ENCODE assay signal across 11 mouse cellular contexts in the genomic region with DNA sequence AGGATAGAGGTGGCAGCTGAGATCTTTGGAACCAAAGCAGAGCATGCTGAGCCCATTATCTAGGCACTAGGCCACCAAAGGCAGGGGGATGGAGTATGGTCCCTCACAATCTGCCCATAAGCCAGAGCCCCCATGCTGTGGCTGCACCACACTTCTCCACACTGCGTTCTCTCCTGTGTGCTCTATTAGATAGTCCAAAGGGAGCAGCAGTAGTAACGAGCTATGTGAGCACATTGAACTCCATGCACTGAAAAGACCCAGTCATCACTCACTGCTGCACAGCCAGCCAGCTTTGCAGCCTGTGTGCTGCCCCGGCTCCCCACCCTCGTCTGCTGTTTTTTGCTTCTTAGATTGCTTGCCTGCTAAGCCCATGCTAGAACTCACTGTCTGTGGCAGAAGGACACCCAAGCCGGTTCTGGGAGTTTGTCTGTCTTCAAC.
A peak's percentile ranks its signal among the peaks of the same experiment; 100 is the strongest.
DNase-seq lines count a peak whose midpoint lies in the region; ATAC-seq and TF ChIP-seq lines count a peak whose summit lies in the region.
"Had no signal": no experiment of that assay in that cellular context is flagged by ENCODE, and none has a peak within 500 bp of the region (broad histone marks: within the 10 kb centered on the region; RNA-seq: fewer than 3 reads in every experiment).

No protein-coding gene starts in this region.

- H3K36me3 ChIP-seq in heart, embryonic 14.5 days (ENCODE audit: control insufficient read depth, insufficient read depth, low read length), result peaks cover 54% of the 10 kb centered on the region
- peaks cover 1% of the 10 kb centered on the region; the same call in 1 of the 2 replicates for H3K36me3 ChIP-seq in testis, adult 2 months (ENCODE audit: control insufficient read depth, insufficient read depth, low read length)
- H3K36me3 ChIP-seq in hindbrain, embryonic 13.5 days, result peaks cover 35% of the 10 kb centered on the region

- DNase-seq in heart, adult 8-10 months (ENCODE audit: low spot score), result no peak
- DNase-seq in testis, postnatal 10 days (ENCODE audit: low spot score), result no peak
- no peak for DNase-seq in right cerebral cortex, postnatal 4 days
- no peak for DNase-seq in thymus, postnatal 0 days (ENCODE audit: low spot score)
- DNase-seq: adrenal gland, adult 8-10 months had no signal

- 0 out of 2 replicates have a peak overlapping the region, but pooled peaks have one; percentile 34 for H3K9ac ChIP-seq in heart, embryonic 14.5 days (ENCODE audit: low read length)
- peak overlapping the region; percentile 25; the same call in 1 of the 2 replicates for H3K9ac ChIP-seq in hindbrain, embryonic 13.5 days
- H3K9ac ChIP-seq: intestine, embryonic 15.5 days had no signal

- 26% methylated on average over 5 of the region's 5 CpGs for WGBS in heart, embryonic 14.5 days
- 27% methylated on average over 5 of the region's 5 CpGs for WGBS in hindbrain, embryonic 13.5 days

- H3K4me3 ChIP-seq in heart, embryonic 14.5 days (ENCODE audit: control insufficient read depth in 1 of 2, insufficient read depth in 1 of 2, low read depth in 1 of 2, low read length in 2 of 2), result no peak overlapping the region
- H3K4me3 ChIP-seq in testis, adult 2 months (ENCODE audit: control insufficient read depth, low read depth, low read length), result no peak overlapping the region
- no peak overlapping the region for H3K4me3 ChIP-seq in hindbrain, embryonic 13.5 days
- H3K4me3 ChIP-seq: intestine, embryonic 15.5 days; megakaryocyte, embryonic 14.5 days had no signal

- no peak for ATAC-seq in heart, embryonic 14.5 days (ENCODE audit: insufficient number of reproducible peaks, insufficient read depth, low FRiP score, low read depth)
- no peak for ATAC-seq in hindbrain, embryonic 13.5 days (ENCODE audit: low FRiP score)
- ATAC-seq in CD4-positive, CD25-positive, alpha-beta regulatory T cell, adult 4 months, result no peak
- ATAC-seq: intestine, embryonic 15.5 days had no signal

- no peak for TF ChIP-seq POLR2A in testis, adult 2 months (IDR thresholded peaks at IDR 0.05; ENCODE audit: control insufficient read depth, low read depth, low read length)

- H3K9me3 ChIP-seq in heart, embryonic 14.5 days (ENCODE audit: control insufficient read depth, low read length), result no peaks in the 10 kb centered on the region
- no peaks in the 10 kb centered on the region for H3K9me3 ChIP-seq in hindbrain, embryonic 13.5 days
- H3K9me3 ChIP-seq: intestine, embryonic 15.5 days; megakaryocyte, embryonic 14.5 days had no signal

- no peak for TF ChIP-seq CTCF in testis, adult 2 months (IDR thresholded peaks at IDR 0.05; ENCODE audit: control insufficient read depth, insufficient read depth, insufficient replicate concordance, low read depth, low read length)

- H3K27ac ChIP-seq in heart, embryonic 14.5 days (replicated peaks in 1 of 2; ENCODE audit: control insufficient read depth in 1 of 2, insufficient read depth in 1 of 2, low read depth in 2 of 2, low read length in 2 of 2), result peak overlapping the region; percentile 85 to 93
- H3K27ac ChIP-seq in testis, adult 2 months (ENCODE audit: control insufficient read depth, insufficient read depth, low read depth, low read length), result peak overlapping the region; percentile 7; the same call in 1 of the 2 replicates
- peak overlapping the region; percentile 70 for H3K27ac ChIP-seq in hindbrain, embryonic 13.5 days

- H3K4me1 ChIP-seq in heart, embryonic 14.5 days (ENCODE audit: control insufficient read depth in 2 of 2, insufficient read depth in 2 of 2, low read length in 2 of 2), result peaks cover 30 to 48% of the 10 kb centered on the region in 2 experiments
- H3K4me1 ChIP-seq in testis, adult 2 months (ENCODE audit: control insufficient read depth, insufficient read depth, low read length), result no peaks in the 10 kb centered on the region
- peaks cover 34% of the 10 kb centered on the region for H3K4me1 ChIP-seq in hindbrain, embryonic 13.5 days (replicated peaks)

- H3K4me2 ChIP-seq in heart, embryonic 14.5 days (ENCODE audit: low read length), result no peak overlapping the region
- no peak overlapping the region for H3K4me2 ChIP-seq in hindbrain, embryonic 13.5 days
- H3K4me2 ChIP-seq: intestine, embryonic 15.5 days had no signal

- no peaks in the 10 kb centered on the region for H3K27me3 ChIP-seq in heart, embryonic 14.5 days (ENCODE audit: control insufficient read depth, insufficient read depth, low read length)
- H3K27me3 ChIP-seq in testis, adult 2 months (ENCODE audit: control insufficient read depth, insufficient read depth, low read length), result no peaks in the 10 kb centered on the region
- no peaks in the 10 kb centered on the region for H3K27me3 ChIP-seq in hindbrain, embryonic 13.5 days
- H3K27me3 ChIP-seq: intestine, embryonic 15.5 days; megakaryocyte, embryonic 14.5 days had no signal

Comparison
In these comparisons a context has a peak if more than half of its experiments do, and no peak if none do; other contexts are left out.
1. H3K27ac ChIP-seq: peak in every context shown above with its lines; median percentile 89 in heart, embryonic 14.5 days; 70 in hindbrain, embryonic 13.5 days; 7 in testis, adult 2 months.